In genomic region chr6:119543803-119544517, GRCm38 (mm10) we compare ENCODE assay signal across 8 mouse cellular contexts. TPM values are rescaled to one million over a fixed set of nuclear protein-coding genes. Genes with fewer than 3 reads are reported as not detected.
A peak's percentile ranks its signal among the peaks of the same experiment; 100 is the strongest.
DNase-seq lines count a peak whose midpoint lies in the region; ATAC-seq and TF ChIP-seq lines count a peak whose summit lies in the region.

Gene Wnt5b, minus strand, starts transcription at chr6:119544347.

- under 1% methylated on average over 65 of the region's 120 CpGs for WGBS in forebrain, embryonic 14.5 days

- no peaks in the 10 kb centered on the region for H3K9me3 ChIP-seq in forebrain, embryonic 14.5 days (replicated peaks; ENCODE audit: control insufficient read depth, low read length)

- H3K4me3 ChIP-seq in layer of hippocampus, adult 2 months: peak within 1 kb of the TSS; percentile 57
- H3K4me3 ChIP-seq in forebrain, embryonic 14.5 days (ENCODE audit: low read depth, low read length): peak within 1 kb of the TSS; percentile 69

- TF ChIP-seq CTCF in layer of hippocampus, adult 2 months (conservative IDR thresholded peaks at IDR 0.05): no peak

- ATAC-seq in forebrain, embryonic 14.5 days: peak; percentile 86

- no peaks in the 10 kb centered on the region for H3K4me1 ChIP-seq in forebrain, embryonic 14.5 days (ENCODE audit: control insufficient read depth, insufficient read depth, low read length)

- peaks cover 4% of the 10 kb centered on the region; the same call in 1 of the 2 replicates for H3K27me3 ChIP-seq in forebrain, embryonic 14.5 days (replicated peaks; ENCODE audit: control insufficient read depth, insufficient read depth, low read length)

- H3K27ac ChIP-seq in layer of hippocampus, adult 2 months: no peak within 1 kb of the TSS
- H3K27ac ChIP-seq in forebrain, embryonic 14.5 days (ENCODE audit: low read depth, low read length): no peak within 1 kb of the TSS

- peak within 1 kb of the TSS; percentile 74 for H3K9ac ChIP-seq in forebrain, embryonic 14.5 days (ENCODE audit: low read length)

- H3K4me2 ChIP-seq in forebrain, embryonic 14.5 days (ENCODE audit: low read length): peak within 1 kb of the TSS; percentile 94

- intact Hi-C loops in gastrocnemius, postnatal 14 days (cut with DNase I; ENCODE audit: low total_unique reads): no loop called here

- H3K36me3 ChIP-seq in forebrain, embryonic 14.5 days (ENCODE audit: control insufficient read depth, insufficient read depth, low read length): no peaks in the 10 kb centered on the region

- DNase-seq in layer of hippocampus, adult 2 months (ENCODE audit: low spot score in 2 of 2): no peak
- DNase-seq in layer of hippocampus, adult 9-11 months: no peak
- DNase-seq in adrenal gland, postnatal 36 days: peak; percentile 22 to 44
- DNase-seq in forebrain, embryonic 14.5 days (ENCODE audit: low spot score): peak; percentile 29
- peak; percentile 29 for DNase-seq in kidney, postnatal 14 days
- DNase-seq in naive thymus-derived CD4-positive, alpha-beta T cell, adult 2 months (ENCODE audit: low read depth): peak; percentile 45
- DNase-seq in spleen, postnatal 36 days (ENCODE audit: low spot score in 2 of 2): no peak
- no peak for DNase-seq in gastrocnemius, postnatal 14 days

RNA-seq across cellular contexts. Expression of gene Wnt5b, which starts in this region (rescaled TPM):
- total RNA-seq in layer of hippocampus, adult 2 months (2021): 1 to 10 TPM; 2.0 TPM
- 1 to 10 TPM; 1.4 to 2.7 TPM for total RNA-seq in adrenal gland, postnatal 36 days (2021)
- 3.0 and 3.4 TPM in 2 replicates for polyA plus RNA-seq in forebrain, embryonic 14.5 days (2014; fragmentation: Nextera tagmentation; extraction: Ambion mirVana)
- total RNA-seq in gastrocnemius, postnatal 14 days (2021): 1 to 10 TPM in 1 of 2 experiments, under 1 TPM in 1; 0.93 to 2.4 TPM

Comparison
In these comparisons a context has a peak if more than half of its experiments do, and no peak if none do; other contexts are left out.
1. DNase-seq: peak in adrenal gland, postnatal 36 days (2 of 2), forebrain, embryonic 14.5 days (single experiment), kidney, postnatal 14 days (single experiment) and naive thymus-derived CD4-positive, alpha-beta T cell, adult 2 months (single experiment); none in layer of hippocampus, adult 2 months (0 of 2), layer of hippocampus, adult 9-11 months (single experiment), spleen, postnatal 36 days (0 of 2) and gastrocnemius, postnatal 14 days (single experiment).